Mouse (Mus musculus): ENCODE results near the gene Ctu2. TPM values are rescaled to one million over a fixed set of nuclear protein-coding genes. Genes with fewer than 3 reads are reported as not detected.

Gene Ctu2
- 24.9 and 33.0 TPM in 2 replicates for polyA plus RNA-seq (2014; fragmentation: Nextera tagmentation; extraction: Ambion mirVana)

DNA sequence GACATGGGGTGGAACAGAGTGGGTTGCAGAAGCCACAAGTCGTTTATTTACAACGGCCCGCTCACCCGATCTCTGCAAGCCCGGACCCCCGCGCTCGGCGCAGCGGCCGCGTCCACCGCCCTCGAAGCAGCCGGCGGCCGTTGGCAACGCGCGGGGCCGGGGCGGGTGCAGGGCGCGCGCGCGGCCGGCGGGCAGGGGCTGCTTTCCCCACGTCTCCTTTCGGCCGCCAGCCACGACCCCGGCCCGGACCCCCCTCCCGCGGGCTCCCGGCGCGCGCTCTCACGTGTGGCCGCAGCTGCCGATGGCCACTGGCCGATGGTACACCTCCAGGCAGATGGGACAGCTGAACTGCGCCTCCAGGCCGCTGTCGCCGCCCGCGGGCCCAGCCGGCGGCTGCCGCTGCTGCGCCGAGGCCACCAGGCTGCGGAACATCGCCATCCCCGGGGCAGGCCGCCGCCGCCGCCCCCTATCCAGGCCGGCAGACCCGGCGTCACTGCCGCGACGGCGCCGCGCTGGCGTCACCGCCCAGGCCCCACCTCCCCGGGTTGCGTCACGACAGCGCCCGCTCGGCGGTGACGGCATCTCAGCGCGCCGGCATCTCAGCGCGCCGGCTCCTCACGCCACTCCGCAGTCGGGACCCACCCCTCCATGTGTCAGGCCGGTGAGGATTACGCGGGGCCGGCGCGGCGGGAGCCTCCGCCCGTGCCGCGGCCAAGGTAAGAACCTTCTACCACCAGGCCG lies at the start of gene Ctu2, which contains the start of gene Rnf166:
Gene Ctu2 (plus strand): TSS at position 564 of the 741 bp plus-strand sequence.
Gene Rnf166 (minus strand): TSS at position 485 of the 741 bp plus-strand sequence.
- Histone ChIP-seq H3K9me3 (ENCODE audit: control insufficient read depth, low read length) (no peaks in the 10 kb centered on the region), H3K4me3 (ENCODE audit: control insufficient read depth in 1 of 2, insufficient read depth in 1 of 2, low read depth in 1 of 2, low read length in 2 of 2) (peak within 1 kb of the TSS; percentile 94 to 99), H3K27me3 (ENCODE audit: control insufficient read depth, insufficient read depth, low read length) (no peaks in the 10 kb centered on the region), H3K27ac (replicated peaks in 1 of 2; ENCODE audit: control insufficient read depth in 1 of 2, insufficient read depth in 1 of 2, low read depth in 2 of 2, low read length in 2 of 2) (peak within 1 kb of the TSS; percentile 28 to 91), H3K9ac (ENCODE audit: low read length) (peak within 1 kb of the TSS; percentile 97), H3K36me3 (ENCODE audit: control insufficient read depth, insufficient read depth, low read length) (peaks cover 60% of the 10 kb centered on the region), H3K4me1 (ENCODE audit: control insufficient read depth in 2 of 2, insufficient read depth in 2 of 2, low read length in 2 of 2) (peaks cover 2 to 21% of the 10 kb centered on the region in 2 experiments; a peak in 3 of 4 replicates), H3K4me2 (ENCODE audit: low read length) (peak within 1 kb of the TSS; percentile 87)
- WGBS: 1% methylated on average over 93 of the region's 103 CpGs
- peak; percentile 90 for ATAC-seq (ENCODE audit: insufficient number of reproducible peaks, insufficient read depth, low FRiP score, low read depth)

DNA sequence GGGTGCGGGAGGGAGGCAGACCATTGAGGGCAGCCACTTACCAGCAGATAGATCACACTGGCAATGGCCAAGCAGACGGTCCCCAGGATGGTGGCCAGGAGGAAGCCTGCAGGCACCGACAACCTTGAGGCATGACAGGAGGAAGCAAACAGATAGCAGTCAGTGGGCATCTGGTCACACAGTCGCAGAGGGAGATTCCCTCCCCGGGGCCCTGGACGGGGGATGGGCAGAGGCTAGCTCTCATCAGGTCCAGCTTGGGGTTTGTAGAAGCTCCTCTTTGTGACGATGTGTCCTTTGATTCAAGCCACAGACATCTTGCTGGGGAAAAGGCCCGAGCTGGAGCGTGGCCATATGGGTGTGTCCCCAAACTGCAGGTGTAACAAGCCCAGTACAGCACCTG lies 49.8 kb upstream of the Ctu2 start:
- Histone ChIP-seq H3K4me3 (ENCODE audit: control insufficient read depth in 1 of 2, insufficient read depth in 1 of 2, low read depth in 1 of 2, low read length in 2 of 2) (no peak overlapping the region), H3K27ac (replicated peaks in 1 of 2; ENCODE audit: control insufficient read depth in 1 of 2, insufficient read depth in 1 of 2, low read depth in 2 of 2, low read length in 2 of 2) (no peak overlapping the region), H3K27me3 (ENCODE audit: control insufficient read depth, insufficient read depth, low read length) (no peaks in the 10 kb centered on the region), H3K9me3 (ENCODE audit: control insufficient read depth, low read length) (no peaks in the 10 kb centered on the region), H3K9ac (ENCODE audit: low read length) (no peak overlapping the region), H3K4me2 (ENCODE audit: low read length) (no peak overlapping the region), H3K4me1 (ENCODE audit: control insufficient read depth in 2 of 2, insufficient read depth in 2 of 2, low read length in 2 of 2) (peaks cover 8 to 11% of the 10 kb centered on the region in 2 experiments), H3K36me3 (ENCODE audit: control insufficient read depth, insufficient read depth, low read length) (peaks cover 23% of the 10 kb centered on the region)
- no peak for ATAC-seq (ENCODE audit: insufficient number of reproducible peaks, insufficient read depth, low FRiP score, low read depth)
- 60% methylated on average over 9 of the region's 9 CpGs for WGBS

DNA sequence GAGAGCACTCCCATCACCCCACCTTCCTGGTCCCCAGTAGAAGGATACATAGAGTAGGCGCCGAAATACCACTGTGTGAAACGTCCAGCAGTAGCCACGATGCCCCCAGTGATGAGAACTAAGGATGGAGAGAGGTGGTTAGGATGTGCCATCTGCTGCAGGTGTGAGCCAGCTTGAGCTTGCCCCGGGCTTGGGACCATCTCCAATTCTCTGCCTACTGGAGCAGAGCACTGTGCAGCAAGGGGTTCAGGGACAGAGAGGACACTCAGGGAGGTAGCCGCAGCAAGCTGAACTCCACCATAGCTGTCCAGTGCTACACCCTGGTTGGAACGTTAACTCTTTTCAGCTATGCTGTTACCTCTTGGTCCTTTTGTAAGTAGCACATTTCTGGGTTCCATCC lies 48.3 kb upstream of the Ctu2 start:
- H3K9me3 ChIP-seq (ENCODE audit: control insufficient read depth, low read length): no peaks in the 10 kb centered on the region
- H3K9ac ChIP-seq (ENCODE audit: low read length): no peak overlapping the region
- H3K4me3 ChIP-seq (ENCODE audit: control insufficient read depth in 1 of 2, insufficient read depth in 1 of 2, low read depth in 1 of 2, low read length in 2 of 2): no peak overlapping the region
- ATAC-seq (ENCODE audit: insufficient number of reproducible peaks, insufficient read depth, low FRiP score, low read depth): no peak
- WGBS: 84% methylated on average over 7 of the region's 7 CpGs
- no peak overlapping the region for H3K27ac ChIP-seq (replicated peaks in 1 of 2; ENCODE audit: control insufficient read depth in 1 of 2, insufficient read depth in 1 of 2, low read depth in 2 of 2, low read length in 2 of 2)
- peaks cover 23% of the 10 kb centered on the region for H3K36me3 ChIP-seq (ENCODE audit: control insufficient read depth, insufficient read depth, low read length)
- H3K4me1 ChIP-seq (ENCODE audit: control insufficient read depth in 2 of 2, insufficient read depth in 2 of 2, low read length in 2 of 2): peaks cover 17 to 21% of the 10 kb centered on the region in 2 experiments
- H3K4me2 ChIP-seq (ENCODE audit: low read length): no peak overlapping the region
- H3K27me3 ChIP-seq (ENCODE audit: control insufficient read depth, insufficient read depth, low read length): no peaks in the 10 kb centered on the region

DNA sequence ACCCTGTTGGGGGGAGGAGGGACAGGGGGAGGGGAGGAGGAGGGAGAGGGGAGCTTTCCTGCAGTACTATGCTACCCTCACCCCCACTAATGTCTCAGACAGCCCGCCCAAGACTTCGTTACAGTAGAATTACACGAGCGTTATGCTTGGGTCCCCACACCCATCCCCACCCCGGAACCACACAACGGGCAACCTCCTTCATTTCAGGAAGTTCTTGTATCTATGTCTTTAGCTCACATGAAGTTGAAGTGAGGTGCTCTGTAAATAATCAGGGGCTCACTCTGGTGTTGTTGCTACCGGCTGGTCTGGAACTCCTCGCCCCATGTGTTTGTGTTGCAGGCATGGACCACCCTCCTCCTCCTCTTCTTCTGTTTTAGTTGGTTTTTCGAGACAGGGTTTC lies 47.8 kb upstream of the Ctu2 start:
- H3K27ac ChIP-seq (replicated peaks in 1 of 2; ENCODE audit: control insufficient read depth in 1 of 2, insufficient read depth in 1 of 2, low read depth in 2 of 2, low read length in 2 of 2): no peak overlapping the region
- H3K9ac ChIP-seq (ENCODE audit: low read length): no peak overlapping the region
- no peaks in the 10 kb centered on the region for H3K27me3 ChIP-seq (ENCODE audit: control insufficient read depth, insufficient read depth, low read length)
- H3K4me3 ChIP-seq (ENCODE audit: control insufficient read depth in 1 of 2, insufficient read depth in 1 of 2, low read depth in 1 of 2, low read length in 2 of 2): no peak overlapping the region
- H3K4me1 ChIP-seq (ENCODE audit: control insufficient read depth in 2 of 2, insufficient read depth in 2 of 2, low read length in 2 of 2): peaks cover 20 to 25% of the 10 kb centered on the region in 2 experiments
- H3K4me2 ChIP-seq (ENCODE audit: low read length): no peak overlapping the region
- WGBS: 87% methylated on average over 9 of the region's 9 CpGs
- no peaks in the 10 kb centered on the region for H3K9me3 ChIP-seq (ENCODE audit: control insufficient read depth, low read length)
- no peak for ATAC-seq (ENCODE audit: insufficient number of reproducible peaks, insufficient read depth, low FRiP score, low read depth)
- H3K36me3 ChIP-seq (ENCODE audit: control insufficient read depth, insufficient read depth, low read length): peaks cover 23% of the 10 kb centered on the region

DNA sequence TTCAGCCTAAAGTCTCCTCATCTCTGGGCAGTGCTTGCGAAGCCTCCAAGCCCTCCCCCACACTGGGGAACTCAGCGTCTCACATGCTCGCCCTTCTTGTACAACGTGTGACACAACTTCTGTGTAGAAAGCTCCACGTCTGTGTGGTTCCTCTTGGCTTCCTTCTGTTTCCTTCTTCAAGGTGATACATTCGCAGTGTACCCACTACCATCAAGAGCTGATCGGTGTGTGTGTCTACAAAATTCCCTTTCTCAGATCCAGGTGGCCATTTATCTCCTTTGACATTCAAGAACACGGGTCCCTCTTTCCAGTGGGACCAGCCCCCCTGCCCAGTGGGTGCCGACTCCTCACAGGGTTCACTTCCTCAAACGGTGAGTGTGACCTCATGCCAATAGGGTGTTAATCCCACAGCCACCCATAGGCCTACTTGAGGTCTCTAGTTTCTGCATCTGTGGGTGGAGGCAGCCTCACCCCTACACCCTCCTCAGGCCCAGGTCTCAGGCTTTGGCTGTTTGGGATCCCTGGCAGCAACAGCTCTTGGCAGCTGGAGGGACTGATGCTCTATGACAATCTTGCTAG lies 45.8 kb upstream of the Ctu2 start:
- ATAC-seq (ENCODE audit: insufficient number of reproducible peaks, insufficient read depth, low FRiP score, low read depth): no peak
- H3K36me3 ChIP-seq (ENCODE audit: control insufficient read depth, insufficient read depth, low read length): peaks cover 28% of the 10 kb centered on the region
- no peak overlapping the region for H3K4me2 ChIP-seq (ENCODE audit: low read length)
- no peak overlapping the region for H3K27ac ChIP-seq (replicated peaks in 1 of 2; ENCODE audit: control insufficient read depth in 1 of 2, insufficient read depth in 1 of 2, low read depth in 2 of 2, low read length in 2 of 2)
- WGBS: 80% methylated on average over 10 of the region's 10 CpGs
- H3K4me1 ChIP-seq (ENCODE audit: control insufficient read depth in 2 of 2, insufficient read depth in 2 of 2, low read length in 2 of 2): peaks cover 13 to 19% of the 10 kb centered on the region in 2 experiments
- no peaks in the 10 kb centered on the region for H3K9me3 ChIP-seq (ENCODE audit: control insufficient read depth, low read length)
- no peak overlapping the region for H3K4me3 ChIP-seq (ENCODE audit: control insufficient read depth in 1 of 2, insufficient read depth in 1 of 2, low read depth in 1 of 2, low read length in 2 of 2)
- H3K27me3 ChIP-seq (ENCODE audit: control insufficient read depth, insufficient read depth, low read length): no peaks in the 10 kb centered on the region
- H3K9ac ChIP-seq (ENCODE audit: low read length): no peak overlapping the region

DNA sequence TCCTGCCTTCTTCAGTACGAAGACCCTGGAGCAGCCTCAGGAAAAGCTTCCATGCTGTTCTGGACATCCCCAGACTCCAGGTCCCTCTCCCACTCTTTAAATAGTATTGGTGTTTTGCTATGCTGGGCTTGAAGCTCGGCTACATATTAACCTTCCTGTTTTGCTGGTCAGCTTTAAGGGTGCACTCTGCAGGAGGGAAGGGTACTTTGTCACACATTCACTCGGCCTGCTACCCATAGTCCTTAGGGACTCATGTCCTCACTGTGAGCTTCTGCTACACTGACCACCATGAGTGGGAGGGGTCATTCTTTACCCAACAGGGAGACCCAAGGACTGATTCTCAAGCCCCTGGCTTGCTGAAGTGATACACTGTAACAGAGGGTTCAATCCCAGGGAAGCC lies 45.3 kb upstream of the Ctu2 start:
- Histone ChIP-seq H3K9me3 (ENCODE audit: control insufficient read depth, low read length) (0 out of 2 replicates have a peak, but pooled peaks cover 3% of the 10 kb centered on the region), H3K9ac (ENCODE audit: low read length) (no peak overlapping the region), H3K4me2 (ENCODE audit: low read length) (no peak overlapping the region), H3K4me3 (ENCODE audit: control insufficient read depth in 1 of 2, insufficient read depth in 1 of 2, low read depth in 1 of 2, low read length in 2 of 2) (no peak overlapping the region), H3K4me1 (ENCODE audit: control insufficient read depth in 2 of 2, insufficient read depth in 2 of 2, low read length in 2 of 2) (peaks cover 13 to 19% of the 10 kb centered on the region in 2 experiments), H3K36me3 (ENCODE audit: control insufficient read depth, insufficient read depth, low read length) (peaks cover 28% of the 10 kb centered on the region), H3K27ac (replicated peaks in 1 of 2; ENCODE audit: control insufficient read depth in 1 of 2, insufficient read depth in 1 of 2, low read depth in 2 of 2, low read length in 2 of 2) (no peak overlapping the region), H3K27me3 (ENCODE audit: control insufficient read depth, insufficient read depth, low read length) (no peaks in the 10 kb centered on the region)
- WGBS: 76% methylated on average over 3 of the region's 3 CpGs
- no peak for ATAC-seq (ENCODE audit: insufficient number of reproducible peaks, insufficient read depth, low FRiP score, low read depth)

DNA sequence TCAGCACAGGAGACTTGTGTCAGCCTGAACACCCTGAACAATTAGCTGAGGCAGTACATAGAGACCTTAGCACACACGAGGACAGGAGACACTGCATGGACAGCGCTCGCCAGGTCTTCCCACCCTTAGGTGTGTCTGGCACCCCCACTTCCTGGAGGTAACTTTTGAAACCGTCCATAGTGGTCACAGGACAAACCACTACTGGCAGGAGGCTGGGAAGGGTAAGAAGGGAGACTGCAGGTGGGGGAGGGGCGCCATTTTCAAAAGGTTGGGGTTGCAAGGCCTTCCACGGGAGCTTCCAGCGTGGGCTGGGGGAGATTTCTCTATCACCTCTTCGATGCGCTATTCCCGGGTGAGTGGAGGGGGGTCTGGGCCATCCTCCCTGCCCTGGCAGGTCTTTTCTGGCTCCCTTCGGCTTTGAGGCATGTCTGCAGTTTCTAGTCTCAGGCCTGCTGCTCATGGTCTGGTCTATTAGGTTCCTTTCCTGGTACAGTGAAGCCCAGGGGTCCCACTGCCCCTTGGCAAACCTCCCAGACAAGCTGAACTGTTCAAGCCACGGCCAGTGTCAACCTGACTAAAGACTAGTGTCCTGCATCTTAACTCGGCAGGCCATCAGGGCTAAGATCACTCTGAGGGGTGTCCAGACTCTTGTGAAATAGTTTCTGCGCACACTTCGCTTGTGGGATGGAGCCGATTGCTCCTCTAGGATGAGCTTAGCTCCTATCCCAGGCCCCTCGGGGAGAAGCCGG lies 44.1 kb upstream of the Ctu2 start:
- Histone ChIP-seq H3K36me3 (ENCODE audit: control insufficient read depth, insufficient read depth, low read length) (peaks cover 30% of the 10 kb centered on the region), H3K9me3 (ENCODE audit: control insufficient read depth, low read length) (0 out of 2 replicates have a peak, but pooled peaks cover 3% of the 10 kb centered on the region), H3K27me3 (ENCODE audit: control insufficient read depth, insufficient read depth, low read length) (no peaks in the 10 kb centered on the region), H3K4me3 (ENCODE audit: control insufficient read depth in 1 of 2, insufficient read depth in 1 of 2, low read depth in 1 of 2, low read length in 2 of 2) (peak overlapping the region; percentile 69 to 78), H3K4me2 (ENCODE audit: low read length) (peak overlapping the region; percentile 91), H3K27ac (replicated peaks in 1 of 2; ENCODE audit: control insufficient read depth in 1 of 2, insufficient read depth in 1 of 2, low read depth in 2 of 2, low read length in 2 of 2) (peak overlapping the region; percentile 56 to 74; a peak in 3 of 4 replicates), H3K9ac (ENCODE audit: low read length) (peak overlapping the region; percentile 86), H3K4me1 (ENCODE audit: control insufficient read depth in 2 of 2, insufficient read depth in 2 of 2, low read length in 2 of 2) (peaks cover 13 to 19% of the 10 kb centered on the region in 2 experiments)
- no peak; the same call in 1 of the 2 replicates for ATAC-seq (ENCODE audit: insufficient number of reproducible peaks, insufficient read depth, low FRiP score, low read depth)
- WGBS: 27% methylated on average over 18 of the region's 18 CpGs
